Mouse (Mus musculus): ENCODE measurements around the gene Id1. TPM values are rescaled to one million over a fixed set of nuclear protein-coding genes. Genes with fewer than 3 reads are reported as not detected.

Gene Id1
- total and polyA plus RNA-seq, 3 experiments, result 0.93 TPM; not detected in 2

DNA sequence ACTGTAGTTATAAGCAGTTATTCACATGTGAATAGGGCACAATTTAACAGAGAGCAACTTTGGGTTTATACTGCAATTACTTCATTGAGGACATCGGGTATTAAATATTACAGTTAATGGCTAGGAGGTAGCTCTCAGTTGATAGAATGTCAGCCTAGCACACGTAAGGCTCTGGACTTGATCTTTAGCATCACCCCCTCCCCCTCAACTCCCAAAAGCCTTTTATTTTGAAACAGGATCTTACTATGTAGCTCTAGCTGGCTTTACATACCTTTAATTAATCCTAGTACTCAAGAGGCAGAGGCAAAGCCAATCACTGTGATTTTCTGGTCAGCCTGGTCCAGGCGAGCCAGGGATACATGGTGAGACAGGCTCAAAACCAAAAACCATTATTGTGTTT lies 41.0 kb downstream of the Id1 start:
- Histone ChIP-seq H3K27ac (ENCODE audit: insufficient read depth, low read depth) (no peak overlapping the region), H3K4me1 (ENCODE audit: control insufficient read depth in 1 of 2, insufficient read depth in 2 of 2) (peaks cover 35 to 52% of the 10 kb centered on the region in 2 experiments), H3K9me3 (replicated peaks; ENCODE audit: low read length) (no peaks in the 10 kb centered on the region), H3K4me3 (replicated peaks in 1 of 3; ENCODE audit: low read depth in 2 of 3, low read length in 2 of 3, poor library complexity in 1 of 3) (no peak overlapping the region), H3K36me3 (replicated peaks in 1 of 2; ENCODE audit: control insufficient read depth in 1 of 2, insufficient read depth in 1 of 2, low read length in 1 of 2) (peaks cover 26 to 36% of the 10 kb centered on the region in 2 experiments), H3K4me2 (ENCODE audit: insufficient read depth, low read depth, poor library complexity, severe bottlenecking) (no peak overlapping the region), H3K27me3 (replicated peaks) (no peaks in the 10 kb centered on the region), H3K9ac (ENCODE audit: insufficient read depth, low read depth) (no peak overlapping the region), H3K79me2 (replicated peaks; ENCODE audit: control insufficient read depth, extremely low read depth, insufficient read depth, poor library complexity, severe bottlenecking) (0 out of 2 replicates have a peak, but pooled peaks cover 2% of the 10 kb centered on the region)
- no peak for DNase-seq (ENCODE audit: extremely low read depth)
- dilution Hi-C loops (cut with MboI; ENCODE audit: extremely low pct_ligation_motif_present, extremely low pct_unique_long_range_greater_than_20kb, low sequenced_read_pairs) (no loop called here), in situ Hi-C loops (cut with MboI; ENCODE audit: low pct_ligation_motif_present, low pct_unique_long_range_greater_than_20kb, low sequenced_read_pairs) (no loop called here)
- TF ChIP-seq MAFK (IDR thresholded peaks at IDR 0.05; ENCODE audit: insufficient replicate concordance, low read length), result no peak
- no peak for TF ChIP-seq RAD21 (IDR thresholded peaks at IDR 0.05; ENCODE audit: low read depth, low read length)
- no peak for TF ChIP-seq MAZ (IDR thresholded peaks at IDR 0.05; ENCODE audit: low read depth, low read length)
- no peak for TF ChIP-seq JUN (IDR thresholded peaks at IDR 0.05; ENCODE audit: insufficient read depth, low read depth, low read length)
- TF ChIP-seq JUND (conservative IDR thresholded peaks at IDR 0.05; ENCODE audit: low read depth, low read length), result no peak
- TF ChIP-seq ETS1 (conservative IDR thresholded peaks at IDR 0.05; ENCODE audit: low read depth, low read length), result no peak
- no peak for TF ChIP-seq UBTF (IDR thresholded peaks at IDR 0.05; ENCODE audit: low read depth, low read length)
- TF ChIP-seq ZNF384 (IDR thresholded peaks at IDR 0.05; ENCODE audit: low read depth, low read length), result no peak
- no peak for TF ChIP-seq RCOR1 (conservative IDR thresholded peaks at IDR 0.05; ENCODE audit: low read depth, low read length)
- TF ChIP-seq SIN3A (IDR thresholded peaks at IDR 0.05; ENCODE audit: low read length), result no peak
- no peak for TF ChIP-seq NRF1 (IDR thresholded peaks at IDR 0.05; ENCODE audit: low read depth, low read length)
- TF ChIP-seq MEF2A (IDR thresholded peaks at IDR 0.05; ENCODE audit: borderline replicate concordance, low read depth, low read length), result no peak
- TF ChIP-seq ZKSCAN1 (IDR thresholded peaks at IDR 0.05; ENCODE audit: borderline replicate concordance, low read depth, low read length), result no peak
- no peak for TF ChIP-seq TBP (conservative IDR thresholded peaks at IDR 0.05; ENCODE audit: low read depth, low read length)
- no peak for TF ChIP-seq USF2 (conservative IDR thresholded peaks at IDR 0.05; ENCODE audit: low read depth, low read length)
- no peak for TF ChIP-seq E2F4 (IDR thresholded peaks at IDR 0.05; ENCODE audit: insufficient replicate concordance, low read depth, low read length)
- no peak for TF ChIP-seq TCF12 (IDR thresholded peaks at IDR 0.05; ENCODE audit: low read depth, low read length)
- TF ChIP-seq PAX5 (IDR thresholded peaks at IDR 0.05; ENCODE audit: low read length), result no peak
- TF ChIP-seq MAX (IDR thresholded peaks at IDR 0.05; ENCODE audit: low read length), result no peak
- TF ChIP-seq ELF1 (IDR thresholded peaks at IDR 0.05; ENCODE audit: low read depth, low read length), result no peak

- Histone ChIP-seq H3K9me3 (replicated peaks; ENCODE audit: low read length) (peaks cover 4% of the 10 kb centered on the region), H3K4me1 (ENCODE audit: control insufficient read depth in 1 of 2, insufficient read depth in 2 of 2) (peaks cover 49 to 60% of the 10 kb centered on the region in 2 experiments), H3K27ac (ENCODE audit: insufficient read depth, low read depth) (no peak overlapping the region; the same call in 1 of the 2 replicates), H3K27me3 (replicated peaks) (no peaks in the 10 kb centered on the region), H3K36me3 (replicated peaks in 1 of 2; ENCODE audit: control insufficient read depth in 1 of 2, insufficient read depth in 1 of 2, low read length in 1 of 2) (peaks cover 44 to 66% of the 10 kb centered on the region in 2 experiments), H3K4me2 (ENCODE audit: insufficient read depth, low read depth, poor library complexity, severe bottlenecking) (no peak overlapping the region), H3K4me3 (replicated peaks in 1 of 3; ENCODE audit: low read depth in 2 of 3, low read length in 2 of 3, poor library complexity in 1 of 3) (no peak overlapping the region), H3K9ac (ENCODE audit: insufficient read depth, low read depth) (no peak overlapping the region), H3K79me2 (replicated peaks; ENCODE audit: control insufficient read depth, extremely low read depth, insufficient read depth, poor library complexity, severe bottlenecking) (peaks cover 31% of the 10 kb centered on the region)
- no peak for TF ChIP-seq HCFC1 (IDR thresholded peaks at IDR 0.05; ENCODE audit: low read depth, low read length)
- dilution Hi-C loops (cut with MboI; ENCODE audit: extremely low pct_ligation_motif_present, extremely low pct_unique_long_range_greater_than_20kb, low sequenced_read_pairs), result no loop called here
- DNase-seq (ENCODE audit: extremely low read depth), result no peak
- in situ Hi-C loops (cut with MboI; ENCODE audit: low pct_ligation_motif_present, low pct_unique_long_range_greater_than_20kb, low sequenced_read_pairs), result loop anchor here (5.0 kb wide), 1 partner anchor 37 kb away; no protein-coding TSS in a partner anchor
Observed at GRCm38 (mm10) chr2:152780466-152780865, 44.4 kb downstream of the Id1 start.
